Mouse (Mus musculus) ES-E14 (cell line): ENCODE results near the gene Rhag.

Experiments used
- ZC3H11A ChIP-seq: IDR thresholded peaks from 2 replicates; pipeline ENCODE4 v1.6.1; 2012; ENCODE audit warnings: low read depth, mild to moderate bottlenecking, inconsistent platforms, low read length, borderline replicate concordance
- ZNF384 ChIP-seq: IDR thresholded peaks from 2 replicates; pipeline ENCODE4 v1.6.1; 2012; ENCODE audit warnings: low read depth, low read length, inconsistent platforms

DNA sequence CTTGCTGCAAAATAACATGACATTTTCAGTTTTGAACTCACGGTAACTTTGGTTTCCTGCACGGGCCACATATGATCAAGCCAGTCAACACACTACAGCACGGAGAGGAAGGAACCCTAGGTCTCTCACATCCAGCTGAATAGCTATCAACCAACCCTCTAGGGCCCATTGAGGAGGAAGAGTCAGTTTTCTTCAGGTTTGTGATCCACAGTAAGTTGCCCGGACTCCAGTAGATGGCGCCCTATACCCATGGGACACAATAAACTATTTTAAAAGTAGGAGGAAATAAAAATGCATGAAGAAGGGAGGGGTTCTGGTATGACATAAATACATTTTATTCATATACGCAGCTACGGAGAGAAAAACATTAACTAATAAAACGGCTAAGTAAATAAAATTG, 13.6 kb downstream of the Rhag start:
- TF ChIP-seq ZC3H11A (peak; percentile 69; the same call in 1 of the 2 replicates), ZNF384 (no peak)
